Mouse (Mus musculus): ENCODE data around the gene Gjb1. TPM values are rescaled to one million over a fixed set of nuclear protein-coding genes. Genes with fewer than 3 reads are reported as not detected.

The Gjb1 gene
- polyA plus RNA-seq, 1 experiment from 2014 or later, result 0.22 TPM

DNA sequence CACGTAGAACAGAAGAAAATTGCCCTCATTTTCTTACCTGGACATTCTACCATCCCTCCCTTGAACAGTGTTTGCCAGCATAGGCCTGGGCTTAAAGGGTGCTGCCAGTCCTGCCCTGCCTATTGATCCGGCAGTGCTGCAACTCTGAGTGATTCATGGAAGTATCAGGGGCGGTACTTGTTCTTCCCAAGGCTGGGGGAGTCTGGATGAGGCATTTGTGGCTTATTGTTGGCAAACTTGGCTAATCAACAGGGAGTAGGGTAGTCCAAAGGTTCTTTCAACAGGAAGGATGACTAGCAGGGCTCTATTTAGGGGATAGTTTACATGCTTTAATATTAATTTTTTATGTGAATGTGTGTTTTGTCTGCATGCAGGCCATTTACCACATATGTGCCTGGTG lies 5.6 kb upstream of the Gjb1 start:
- no peaks in the 10 kb centered on the region; the same call in 1 of the 2 replicates for H3K27me3 ChIP-seq
- H3K4me2 ChIP-seq (replicated peaks), result no peak overlapping the region
- WGBS, result 68% methylated on average over 3 of the region's 3 CpGs
- no peaks in the 10 kb centered on the region for H3K4me1 ChIP-seq
- H3K9me3 ChIP-seq (replicated peaks), result no peaks in the 10 kb centered on the region
- ATAC-seq (ENCODE audit: low FRiP score), result no peak
- H3K27ac ChIP-seq, result no peak overlapping the region
- no peak overlapping the region for H3K4me3 ChIP-seq
- no peaks in the 10 kb centered on the region for H3K36me3 ChIP-seq
- H3K9ac ChIP-seq, result no peak overlapping the region

DNA sequence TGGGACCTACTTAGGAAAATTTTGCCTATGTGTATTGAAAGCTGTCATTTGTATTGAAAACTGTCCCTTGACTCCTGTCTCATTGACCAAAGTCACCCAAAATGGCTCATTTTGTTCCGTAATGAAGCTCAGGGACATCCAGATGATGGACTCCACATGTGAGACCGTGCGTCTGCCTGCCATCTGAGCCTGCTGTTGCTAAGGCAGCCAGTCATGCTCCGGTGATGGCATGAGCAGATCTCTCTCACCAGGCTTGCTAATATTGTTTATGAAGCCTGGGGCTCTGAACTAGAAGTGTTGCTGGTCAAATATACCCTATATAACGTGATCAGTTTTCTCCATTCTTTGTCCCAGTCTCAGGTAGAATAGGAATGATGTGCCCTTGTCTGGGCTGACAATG lies 3.2 kb upstream of the Gjb1 start:
- no peaks in the 10 kb centered on the region; the same call in 1 of the 2 replicates for H3K27me3 ChIP-seq
- no peak for ATAC-seq (ENCODE audit: low FRiP score)
- H3K36me3 ChIP-seq, result no peaks in the 10 kb centered on the region
- no peak overlapping the region for H3K4me3 ChIP-seq
- H3K27ac ChIP-seq, result no peak overlapping the region
- no peaks in the 10 kb centered on the region for H3K9me3 ChIP-seq (replicated peaks)
- no peak overlapping the region for H3K9ac ChIP-seq
- no peak overlapping the region for H3K4me2 ChIP-seq (replicated peaks)
- no peaks in the 10 kb centered on the region for H3K4me1 ChIP-seq
- 62% methylated on average over 5 of the region's 5 CpGs for WGBS

DNA sequence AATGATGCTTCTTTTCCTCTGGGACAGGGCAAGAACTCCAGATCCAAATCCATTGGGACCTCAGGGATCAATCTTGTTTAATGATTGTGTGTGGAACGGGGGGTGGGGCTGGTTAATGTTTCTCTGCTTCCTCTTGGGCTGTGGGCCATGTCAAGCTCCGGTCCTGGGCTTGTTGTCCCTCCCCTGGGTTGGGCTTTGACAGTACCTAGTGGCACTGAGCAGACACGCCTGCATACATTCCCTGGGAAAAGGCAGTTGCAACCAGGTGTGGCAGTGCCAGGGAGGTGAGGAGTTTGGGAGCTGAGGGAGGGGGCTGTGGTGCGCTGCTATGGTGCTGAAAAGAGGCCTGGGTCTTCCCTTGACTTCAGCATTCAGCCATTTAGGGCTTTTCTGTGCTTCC lies 898 bp downstream of the Gjb1 start:
- Histone ChIP-seq H3K36me3 (no peaks in the 10 kb centered on the region), H3K4me2 (replicated peaks) (no peak overlapping the region), H3K4me1 (no peaks in the 10 kb centered on the region), H3K27ac (no peak overlapping the region), H3K9me3 (replicated peaks) (no peaks in the 10 kb centered on the region), H3K27me3 (peaks cover 15% of the 10 kb centered on the region; the same call in 1 of the 2 replicates), H3K9ac (no peak overlapping the region), H3K4me3 (no peak overlapping the region)
- WGBS, result 67% methylated on average over 4 of the region's 4 CpGs
- no peak for ATAC-seq (ENCODE audit: low FRiP score)

DNA sequence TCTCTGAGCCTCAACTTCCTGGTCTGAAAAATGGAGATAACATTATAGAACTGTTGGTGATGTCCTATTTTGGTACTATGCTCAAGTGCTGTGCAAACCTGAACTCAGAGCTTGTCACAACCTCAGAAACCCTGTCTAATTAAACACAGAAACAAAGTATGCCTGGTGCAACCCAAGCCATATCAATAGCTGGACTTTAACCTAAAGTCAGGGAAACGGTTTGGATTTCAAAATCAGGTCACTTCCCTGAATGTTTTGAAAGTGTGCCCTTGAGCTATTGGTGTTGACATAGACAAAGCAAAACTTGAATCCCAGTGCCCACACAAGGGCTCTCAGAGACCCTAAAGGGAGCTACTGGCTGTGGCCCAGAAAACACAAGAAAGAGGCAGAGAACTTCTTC lies 3.6 kb downstream of the Gjb1 start:
- Histone ChIP-seq H3K9ac (no peak overlapping the region), H3K4me3 (no peak overlapping the region), H3K36me3 (no peaks in the 10 kb centered on the region), H3K9me3 (replicated peaks) (no peaks in the 10 kb centered on the region), H3K27me3 (peaks cover 42% of the 10 kb centered on the region), H3K4me1 (no peaks in the 10 kb centered on the region), H3K4me2 (replicated peaks) (no peak overlapping the region), H3K27ac (no peak overlapping the region)
- no peak for ATAC-seq (ENCODE audit: low FRiP score)
- WGBS, result 52% methylated on average over 1 of the region's 1 CpGs

DNA sequence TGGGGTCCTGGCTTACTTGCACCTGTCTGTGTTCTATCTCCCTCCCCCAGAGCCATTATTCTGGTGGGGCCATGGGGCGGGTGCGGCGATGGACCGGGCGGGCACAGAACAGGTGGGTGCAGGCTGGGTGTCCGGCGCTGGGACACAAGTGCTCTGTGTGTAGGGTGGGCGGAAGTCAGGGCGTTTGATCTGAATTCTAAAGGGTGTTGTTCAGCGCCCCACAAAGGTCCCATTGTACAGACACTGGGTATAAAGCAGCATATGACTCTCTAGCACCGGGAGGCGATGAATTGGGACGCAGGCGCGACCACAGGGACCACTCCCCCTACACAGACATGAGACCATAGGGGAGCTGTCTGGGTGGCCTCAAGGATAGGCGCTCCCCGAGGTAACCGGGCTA lies 7.3 kb downstream of the Gjb1 start:
- Histone ChIP-seq H3K9me3 (replicated peaks) (no peaks in the 10 kb centered on the region), H3K4me1 (no peaks in the 10 kb centered on the region), H3K36me3 (no peaks in the 10 kb centered on the region), H3K4me2 (replicated peaks) (no peak overlapping the region), H3K4me3 (no peak overlapping the region), H3K27me3 (peaks cover 71% of the 10 kb centered on the region), H3K9ac (no peak overlapping the region), H3K27ac (no peak overlapping the region)
- WGBS, result 25% methylated on average over 18 of the region's 18 CpGs
- 0 out of 2 replicates have a peak, but pooled peaks have one; percentile 32 for ATAC-seq (ENCODE audit: low FRiP score)

DNA sequence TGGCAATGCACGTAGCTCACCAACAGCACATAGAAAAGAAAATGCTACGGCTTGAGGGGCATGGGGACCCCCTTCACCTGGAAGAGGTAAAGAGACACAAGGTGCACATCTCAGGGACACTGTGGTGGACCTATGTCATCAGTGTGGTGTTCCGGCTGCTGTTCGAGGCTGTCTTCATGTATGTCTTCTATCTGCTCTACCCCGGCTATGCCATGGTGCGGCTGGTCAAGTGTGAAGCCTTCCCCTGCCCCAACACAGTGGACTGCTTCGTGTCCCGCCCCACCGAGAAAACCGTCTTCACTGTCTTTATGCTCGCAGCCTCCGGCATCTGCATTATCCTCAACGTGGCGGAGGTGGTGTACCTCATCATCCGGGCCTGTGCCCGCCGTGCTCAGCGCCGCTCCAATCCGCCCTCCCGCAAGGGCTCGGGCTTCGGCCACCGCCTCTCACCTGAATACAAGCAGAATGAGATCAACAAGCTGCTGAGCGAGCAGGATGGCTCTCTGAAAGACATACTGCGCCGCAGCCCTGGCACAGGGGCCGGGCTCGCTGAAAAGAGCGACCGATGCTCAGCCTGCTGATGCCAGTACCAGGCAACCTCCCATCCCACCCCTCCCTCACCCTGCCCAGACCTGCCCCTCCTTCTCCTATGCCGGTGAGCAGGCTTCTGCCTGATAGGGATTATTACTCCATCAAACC lies 8.4 kb downstream of the Gjb1 start:
- peak; percentile 50; the same call in 1 of the 2 replicates for ATAC-seq (ENCODE audit: low FRiP score)
- Histone ChIP-seq H3K9me3 (replicated peaks) (no peaks in the 10 kb centered on the region), H3K4me2 (replicated peaks) (peak overlapping the region; percentile 50), H3K9ac (0 out of 2 replicates have a peak overlapping the region, but pooled peaks have one; percentile 18), H3K27ac (no peak overlapping the region), H3K27me3 (peaks cover 69% of the 10 kb centered on the region), H3K4me3 (peak overlapping the region; percentile 30), H3K36me3 (no peaks in the 10 kb centered on the region), H3K4me1 (no peaks in the 10 kb centered on the region)
- 21% methylated on average over 32 of the region's 32 CpGs for WGBS

DNA sequence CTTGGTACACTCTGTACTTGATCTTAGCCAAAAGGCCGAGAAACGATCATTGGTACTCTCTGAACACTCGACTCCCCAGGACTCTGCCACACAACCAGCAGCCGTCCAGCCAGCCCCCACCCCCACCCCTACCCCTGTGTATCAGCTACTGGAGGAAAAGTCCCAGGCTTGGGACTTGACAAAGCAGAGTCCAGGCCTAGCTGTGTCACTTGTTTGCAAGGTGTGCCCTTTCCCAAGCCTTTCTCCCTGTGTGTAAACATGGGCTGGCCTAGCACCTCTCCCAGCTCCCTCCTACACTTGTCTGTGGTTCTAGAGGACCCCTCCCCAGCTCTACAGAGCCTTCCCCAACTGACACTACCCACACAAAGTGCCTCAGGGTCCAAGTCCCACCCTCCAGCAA lies 10.0 kb downstream of the Gjb1 start:
- no peaks in the 10 kb centered on the region for H3K4me1 ChIP-seq
- H3K36me3 ChIP-seq, result no peaks in the 10 kb centered on the region
- 42% methylated on average over 4 of the region's 4 CpGs for WGBS
- ATAC-seq (ENCODE audit: low FRiP score), result no peak
- H3K4me3 ChIP-seq, result no peak overlapping the region
- H3K9ac ChIP-seq, result no peak overlapping the region
- no peak overlapping the region for H3K4me2 ChIP-seq (replicated peaks)
- no peaks in the 10 kb centered on the region for H3K9me3 ChIP-seq (replicated peaks)
- H3K27ac ChIP-seq, result no peak overlapping the region
- H3K27me3 ChIP-seq, result peaks cover 63% of the 10 kb centered on the region

DNA sequence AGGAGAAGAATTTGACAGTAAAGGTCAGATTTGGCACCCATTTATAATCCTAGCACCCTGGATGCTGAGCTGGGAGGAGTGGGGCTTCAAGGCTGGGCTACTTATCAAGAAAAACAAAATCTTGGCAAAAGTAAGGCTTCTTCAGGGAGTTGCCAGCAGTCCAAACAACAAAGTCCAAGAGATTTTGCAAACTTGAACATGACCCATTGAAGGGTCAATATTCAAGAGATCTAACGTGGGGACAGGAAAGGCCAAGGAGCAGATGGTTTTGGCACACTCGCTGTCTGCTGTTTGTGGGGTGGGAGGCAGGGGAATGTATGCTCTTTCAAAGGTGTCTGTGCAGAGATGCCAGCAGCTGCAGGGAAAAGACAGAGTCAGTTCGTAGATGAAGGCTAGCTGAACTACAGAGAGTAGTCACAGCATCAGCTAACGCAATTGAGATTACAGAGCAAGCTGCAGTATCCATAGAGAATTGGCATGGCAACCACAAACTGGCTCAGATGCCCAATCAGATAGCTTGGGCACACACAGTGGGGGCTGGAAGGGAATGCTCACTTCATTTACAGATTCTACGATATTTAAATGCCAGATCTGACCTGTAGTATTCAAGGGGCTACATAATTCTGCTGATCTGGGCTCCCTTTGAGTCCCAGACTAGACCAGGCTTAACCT lies 12.8 kb downstream of the Gjb1 start:
- Histone ChIP-seq H3K4me3 (no peak overlapping the region), H3K4me2 (replicated peaks) (no peak overlapping the region), H3K9me3 (replicated peaks) (no peaks in the 10 kb centered on the region), H3K9ac (no peak overlapping the region), H3K36me3 (no peaks in the 10 kb centered on the region), H3K27me3 (peaks cover 37% of the 10 kb centered on the region), H3K4me1 (no peaks in the 10 kb centered on the region), H3K27ac (no peak overlapping the region)
- WGBS, result 75% methylated on average over 5 of the region's 5 CpGs
- no peak for ATAC-seq (ENCODE audit: low FRiP score)

DNA sequence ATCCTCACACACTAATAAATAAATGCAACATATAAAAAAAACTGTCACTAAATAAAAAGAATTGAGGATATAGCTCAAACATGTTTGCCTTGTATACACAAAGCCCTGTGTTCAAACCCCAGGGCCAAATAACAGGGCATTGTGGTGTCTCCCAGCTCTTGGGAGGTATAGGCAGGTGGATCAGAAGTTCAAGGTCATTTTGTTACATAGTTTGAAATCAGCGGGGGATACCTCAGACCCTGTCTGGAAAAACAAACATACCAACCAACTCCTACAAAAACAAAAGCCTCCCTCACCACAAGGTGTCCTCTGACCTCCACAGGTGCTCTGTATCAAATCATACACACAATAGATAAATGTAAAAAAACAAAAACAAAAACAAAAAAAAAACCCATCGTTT lies 18.2 kb downstream of the Gjb1 start:
- H3K27ac ChIP-seq, result no peak overlapping the region
- H3K9ac ChIP-seq, result no peak overlapping the region
- H3K27me3 ChIP-seq, result peaks cover 24% of the 10 kb centered on the region
- no peak overlapping the region for H3K4me2 ChIP-seq (replicated peaks)
- 55% methylated on average over 2 of the region's 2 CpGs for WGBS
- H3K4me3 ChIP-seq, result no peak overlapping the region
- H3K36me3 ChIP-seq, result no peaks in the 10 kb centered on the region
- H3K9me3 ChIP-seq (replicated peaks), result no peaks in the 10 kb centered on the region
- ATAC-seq (ENCODE audit: low FRiP score), result no peak
- no peaks in the 10 kb centered on the region for H3K4me1 ChIP-seq

DNA sequence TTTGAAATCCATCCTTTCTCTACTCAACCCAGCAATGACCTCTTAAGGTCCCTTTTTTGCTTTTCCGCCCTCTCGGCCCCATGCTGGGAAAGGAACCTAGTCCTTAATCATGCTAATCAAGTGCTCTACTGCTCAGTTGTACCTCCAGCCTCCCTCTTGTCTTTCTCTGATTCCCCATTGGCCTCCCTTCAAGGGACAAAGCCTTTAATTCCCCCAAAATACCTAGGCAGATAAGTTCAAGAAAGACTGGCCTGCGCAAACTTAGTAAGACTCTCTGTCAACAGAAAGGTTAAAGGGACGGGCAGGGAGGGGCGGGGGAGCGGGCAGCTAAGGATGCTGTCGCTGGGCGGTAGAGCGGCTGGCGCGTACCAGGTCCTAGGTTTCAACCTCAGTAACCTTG lies 20.3 kb downstream of the Gjb1 start:
- H3K9me3 ChIP-seq (replicated peaks), result no peaks in the 10 kb centered on the region
- 0 out of 2 replicates have a peak overlapping the region, but pooled peaks have one; percentile 1 for H3K4me2 ChIP-seq (replicated peaks)
- no peaks in the 10 kb centered on the region for H3K36me3 ChIP-seq
- no peaks in the 10 kb centered on the region for H3K4me1 ChIP-seq
- 22% methylated on average over 11 of the region's 11 CpGs for WGBS
- no peak overlapping the region for H3K27ac ChIP-seq
- peaks cover 28% of the 10 kb centered on the region for H3K27me3 ChIP-seq
- H3K4me3 ChIP-seq, result no peak overlapping the region
- no peak overlapping the region for H3K9ac ChIP-seq
- ATAC-seq (ENCODE audit: low FRiP score), result no peak

DNA sequence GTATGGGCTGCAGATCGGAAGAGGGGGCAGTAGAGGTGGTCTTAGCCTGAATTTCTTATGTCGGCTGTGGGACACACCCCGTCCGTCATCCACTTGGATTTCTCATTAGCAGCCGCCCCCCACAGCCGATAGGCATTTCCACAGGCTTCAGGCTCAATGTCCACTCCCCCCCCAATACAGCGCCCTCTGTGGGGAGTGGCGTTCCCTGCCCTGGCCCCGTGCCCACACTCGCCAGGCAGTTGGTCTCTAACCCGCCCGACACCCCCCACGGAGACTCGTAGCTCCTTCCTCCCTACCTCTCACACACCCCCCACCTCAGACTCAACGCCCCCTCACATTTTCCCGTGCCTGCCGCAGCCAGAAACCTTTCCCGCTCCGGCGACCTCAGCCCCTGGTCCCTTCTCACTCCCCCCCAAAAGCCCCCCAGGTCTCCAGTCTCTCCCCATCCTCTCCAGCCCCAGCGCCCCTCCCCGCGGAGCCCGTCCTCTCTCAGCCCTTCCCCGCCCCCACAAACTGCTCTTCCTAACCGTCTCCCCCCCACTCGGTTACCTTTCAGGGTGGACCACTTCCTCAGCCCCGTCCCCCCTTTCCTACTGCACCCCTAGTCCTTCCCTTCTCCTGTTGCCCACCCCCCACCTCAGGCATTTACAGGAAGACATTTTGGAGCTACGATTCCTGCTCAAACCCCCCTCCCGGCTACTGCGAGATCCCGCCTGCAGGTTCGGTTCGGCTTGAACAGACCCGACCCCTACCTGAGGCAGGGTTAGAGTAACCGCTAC lies 43.0 kb downstream of the Gjb1 start:
- Histone ChIP-seq H3K27me3 (peaks cover 7% of the 10 kb centered on the region; the same call in 1 of the 2 replicates), H3K27ac (peak overlapping the region; percentile 72), H3K4me1 (peaks cover 9% of the 10 kb centered on the region), H3K9ac (peak overlapping the region; percentile 67), H3K4me3 (peak overlapping the region; percentile 54), H3K4me2 (replicated peaks) (peak overlapping the region; percentile 57), H3K36me3 (peaks cover 10% of the 10 kb centered on the region), H3K9me3 (replicated peaks) (no peaks in the 10 kb centered on the region)
- peak; percentile 27 for ATAC-seq (ENCODE audit: low FRiP score)
- 28% methylated on average over 34 of the region's 36 CpGs for WGBS
